Mouse (Mus musculus) C2C12 (cell line): ENCODE results near the gene Creg1.

Source experiments
- CEBPB ChIP-seq: IDR thresholded peaks from one replicate; pipeline ENCODE4 v1.6.1; 2011; ENCODE audit warnings: low read depth, mild to moderate bottlenecking, control low read depth, moderate library complexity
- CTCF ChIP-seq: IDR thresholded peaks from one replicate; pipeline ENCODE4 v1.5.1; 2011; ENCODE audit not compliant: control insufficient read depth, insufficient read depth, insufficient read length
- FOSL1 ChIP-seq: IDR thresholded peaks from one replicate; pipeline ENCODE4 v1.8.0; 2011; ENCODE audit warnings: mild to moderate bottlenecking, low read length; ENCODE audit not compliant: poor library complexity, insufficient read depth, severe bottlenecking
- MYOG ChIP-seq: IDR thresholded peaks from one replicate; pipeline ENCODE4 v1.6.1; 2011; ENCODE audit not compliant: control insufficient read depth, insufficient read length; ENCODE audit errors: extremely low read depth

DNA sequence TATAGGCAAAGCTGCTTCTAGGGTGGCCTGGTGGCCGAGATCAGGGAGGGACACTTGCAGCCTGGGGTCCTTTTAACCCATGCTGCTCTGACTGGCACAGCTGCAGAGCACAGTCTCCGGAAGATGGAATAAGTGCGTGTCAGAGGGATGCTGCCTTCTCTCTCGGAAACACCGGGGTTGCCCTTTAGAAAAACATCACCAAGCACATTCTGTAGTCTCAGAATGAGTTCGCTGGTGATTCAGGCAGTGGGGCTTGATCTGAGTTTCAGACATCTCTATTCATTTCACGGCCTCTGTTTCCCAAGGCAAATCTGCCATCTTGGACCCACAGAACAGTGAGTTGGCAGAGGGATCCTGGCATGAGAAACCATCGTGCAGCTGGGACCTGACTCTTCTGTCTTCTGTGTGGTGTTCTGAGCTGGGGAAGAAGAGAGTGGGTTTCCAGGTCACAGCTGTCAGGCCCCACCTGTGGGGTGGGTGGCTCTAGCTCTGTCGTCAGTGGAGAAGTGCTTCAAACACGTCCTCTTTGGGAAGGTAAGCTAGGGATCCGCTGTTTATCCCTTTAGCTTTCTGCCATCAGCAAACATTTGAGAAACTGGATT, 38.3 kb downstream of the Creg1 start:
- TF ChIP-seq CTCF (no peak), MYOG (no peak), FOSL1 (no peak), CEBPB (no peak)
